Mouse (Mus musculus) lung, postnatal 0 days (tissue): ENCODE measurements around the gene Tdp2.

Experiments used
- CTCF ChIP-seq: IDR thresholded peaks from 2 replicates; pipeline ENCODE4 v1.5.1; 2016; ENCODE audit warnings: antibody characterized with exemption, mild to moderate bottlenecking
- EP300 ChIP-seq: IDR thresholded peaks from 2 replicates; pipeline ENCODE4 v1.6.1; 2016; ENCODE audit warnings: antibody characterized with exemption, mild to moderate bottlenecking, control low read depth

DNA sequence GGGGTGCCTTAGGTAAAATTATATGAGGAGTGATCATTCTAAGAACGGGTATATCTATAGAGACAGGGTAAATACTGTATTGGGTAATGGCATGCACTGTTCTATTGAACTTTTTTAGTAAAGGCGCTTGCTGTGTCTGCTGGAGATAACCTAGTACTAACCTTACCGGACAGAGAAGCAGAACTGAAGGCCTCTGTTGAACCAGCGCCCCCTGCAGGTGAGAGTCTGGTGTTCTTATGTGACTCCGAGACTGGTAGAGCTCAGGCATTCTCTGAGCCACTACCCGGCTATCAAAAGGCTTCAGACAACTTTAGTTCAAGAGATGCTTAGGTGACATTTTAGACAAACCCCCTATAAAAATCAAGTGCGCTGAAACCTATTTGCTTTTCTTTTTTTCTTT, 31.0 kb downstream of the Tdp2 start:
- no peak for TF ChIP-seq EP300
- TF ChIP-seq CTCF = peak; percentile 57
